Mouse (Mus musculus): Measurements from ENCODE around the gene Ccr1.

DNA sequence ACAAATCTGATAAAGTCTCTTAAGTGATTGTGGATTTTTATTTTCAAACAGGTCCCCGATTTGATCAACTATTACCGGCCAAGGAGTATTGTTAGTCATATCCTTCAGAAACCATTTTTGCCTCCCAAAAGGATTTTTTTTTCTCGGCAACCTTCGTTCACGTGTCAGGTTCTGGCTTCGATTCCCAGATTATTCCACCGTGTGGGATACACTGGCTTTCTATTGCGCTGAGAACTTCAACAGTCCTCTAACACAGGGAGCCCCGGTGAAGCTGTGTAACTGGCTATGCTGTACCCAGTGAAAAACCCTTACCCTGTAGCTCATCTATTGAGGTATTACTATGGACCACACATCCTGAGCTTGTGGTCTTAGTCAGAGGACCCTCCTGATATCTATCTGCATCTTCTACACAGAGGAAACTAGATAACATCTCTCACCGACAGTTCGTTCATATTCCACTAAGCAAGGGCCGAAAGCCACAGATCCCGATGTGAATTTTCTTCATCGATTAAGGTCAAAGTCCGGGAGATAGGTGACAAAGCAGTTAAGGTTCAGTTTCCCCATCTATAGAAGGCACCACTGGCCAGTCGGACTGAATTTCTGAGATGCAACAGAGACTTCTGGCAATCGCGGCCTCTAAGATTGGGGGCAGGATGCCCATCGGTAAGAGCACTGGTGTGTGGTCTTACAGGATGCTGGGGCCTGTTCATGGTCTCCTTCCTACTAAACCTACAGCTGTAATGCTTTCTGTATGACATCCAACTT lies 35.4 kb downstream of the Ccr1 start:
- TF ChIP-seq POLR2A (IDR thresholded peaks at IDR 0.05; ENCODE audit: borderline replicate concordance, low read depth, low read length) = no peak
- no peak for TF ChIP-seq CTCF (IDR thresholded peaks at IDR 0.05; ENCODE audit: low read depth, low read length)
